Mouse (Mus musculus) cortical plate, adult 2 months (tissue): Measurements from ENCODE around the gene Kat14. TPM values are rescaled to one million over a fixed set of nuclear protein-coding genes. Genes with fewer than 3 reads are reported as not detected.

Source experiments
- H3K27ac ChIP-seq: fragments of 200-500 bp; 2 replicates; pipeline ENCODE4 v1.5.1; 2012; ENCODE audit warnings: low read length, control low read depth, inconsistent platforms; ENCODE audit not compliant: insufficient read depth
- H3K4me1 ChIP-seq: fragments of 200-500 bp; 2 replicates; pipeline ENCODE4 v1.6.1; 2011; ENCODE audit warnings: low read length; ENCODE audit not compliant: control insufficient read depth, insufficient read depth
- H3K4me3 ChIP-seq: fragments of 200-500 bp; 2 replicates; pipeline ENCODE4 v1.5.1; 2011; ENCODE audit warnings: mild to moderate bottlenecking, low read length, control low read depth; ENCODE audit not compliant: insufficient read depth
- CTCF ChIP-seq: fragments of 200-500 bp; IDR thresholded peaks from 2 replicates; pipeline ENCODE4 v1.5.1; 2011; ENCODE audit warnings: mild to moderate bottlenecking, control low read depth, low read length; ENCODE audit not compliant: insufficient read depth; ENCODE audit errors: extremely low read depth
- POLR2A ChIP-seq: fragments of 200-500 bp; IDR thresholded peaks from 2 replicates; pipeline ENCODE4 v1.6.1; 2011; ENCODE audit warnings: mild to moderate bottlenecking, low read length, control low read depth; ENCODE audit not compliant: insufficient read depth; ENCODE audit errors: extremely low read depth
- polyA plus RNA-seq: library from polyadenylated mRNA; depleted of rRNA; stranded (reverse); fragments of >200 nt; gene quantifications from 2 replicates; pipeline ENCODE4 v1.2.3, GENCODE M21; 2012; rRNA removed

Gene Kat14
- 33.8 and 35.5 TPM in 2 replicates for polyA plus RNA-seq

- Histone ChIP-seq H3K4me3 (peak within 1 kb of the TSS; percentile 90), H3K27ac (peak within 1 kb of the TSS; percentile 90), H3K4me1 (peaks cover 5% of the 10 kb centered on the region; the same call in 1 of the 2 replicates)
- TF ChIP-seq CTCF (no peak), POLR2A (peak; percentile 48)
Measured at GRCm38 (mm10) chr2:144368400-144369019, at the start of gene Kat14, which contains the start of gene Pet117. Gene Kat14 (plus strand): TSS chr2:144368983. Gene Pet117 (plus strand): TSS chr2:144368996.

GRCm38 (mm10) chr2:144324218-144324617 lies 44.6 kb upstream of the Kat14 start:
- TF ChIP-seq CTCF (no peak), POLR2A (no peak)
- H3K27ac ChIP-seq = no peak overlapping the region
- H3K4me1 ChIP-seq = peaks cover 2% of the 10 kb centered on the region; the same call in 1 of the 2 replicates
- no peak overlapping the region for H3K4me3 ChIP-seq

- TF ChIP-seq CTCF = no peak
- no peak for TF ChIP-seq POLR2A
- H3K4me1 ChIP-seq = no peaks in the 10 kb centered on the region
- H3K27ac ChIP-seq = no peak overlapping the region
- peak overlapping the region; percentile 91 for H3K4me3 ChIP-seq
Measured at GRCm38 (mm10) chr2:144329451-144329850, 39.3 kb upstream of the Kat14 start.

GRCm38 (mm10) chr2:144329937-144330336 lies 38.8 kb upstream of the Kat14 start:
- no peak overlapping the region for H3K27ac ChIP-seq
- peak overlapping the region; percentile 91 for H3K4me3 ChIP-seq
- H3K4me1 ChIP-seq = no peaks in the 10 kb centered on the region
- TF ChIP-seq POLR2A (no peak), CTCF (no peak)

GRCm38 (mm10) chr2:144330352-144330959 lies 38.3 kb upstream of the Kat14 start:
- TF ChIP-seq POLR2A = no peak
- TF ChIP-seq CTCF = no peak
- Histone ChIP-seq H3K4me3 (peak overlapping the region; percentile 91), H3K4me1 (no peaks in the 10 kb centered on the region), H3K27ac (peak overlapping the region; percentile 95)

GRCm38 (mm10) chr2:144330960-144331371 lies 37.8 kb upstream of the Kat14 start:
- Histone ChIP-seq H3K27ac (peak overlapping the region; percentile 95), H3K4me1 (no peaks in the 10 kb centered on the region), H3K4me3 (peak overlapping the region; percentile 91)
- TF ChIP-seq CTCF (no peak), POLR2A (no peak)

- H3K4me1 ChIP-seq = no peaks in the 10 kb centered on the region
- TF ChIP-seq POLR2A = no peak
- TF ChIP-seq CTCF = no peak
- H3K27ac ChIP-seq = peak within 1 kb of the TSS; percentile 95
- peak within 1 kb of the TSS; percentile 91 for H3K4me3 ChIP-seq
Measured at GRCm38 (mm10) chr2:144331401-144332302, 37.1 kb upstream of the Kat14 start, which contains the start of gene Ovol2. Gene Ovol2 (minus strand): TSS chr2:144332146.

GRCm38 (mm10) chr2:144332486-144332885 lies 36.3 kb upstream of the Kat14 start:
- TF ChIP-seq CTCF = no peak
- H3K27ac ChIP-seq = no peak overlapping the region
- peak overlapping the region; percentile 91; the same call in 1 of the 2 replicates for H3K4me3 ChIP-seq
- H3K4me1 ChIP-seq = no peaks in the 10 kb centered on the region

- no peak overlapping the region for H3K27ac ChIP-seq
- no peak overlapping the region for H3K4me3 ChIP-seq
- H3K4me1 ChIP-seq = no peaks in the 10 kb centered on the region
- TF ChIP-seq POLR2A = 0 out of 2 replicates have a peak, but pooled peaks have one; percentile 6
- TF ChIP-seq CTCF = peak; percentile 23; the same call in 1 of the 2 replicates
Measured at GRCm38 (mm10) chr2:144333138-144333842, 35.5 kb upstream of the Kat14 start.
